Mouse (Mus musculus) kidney, adult 9 months (tissue): ENCODE results near the gene Olfr1105.

Experiments used
- DNase-seq: peaks from one replicate; pipeline ENCODE4 v3.0.0; 2022

The Olfr1105 gene

GRCm38 (mm10) chr2:87036431-87036830 lies at the start of gene Olfr1105:
Gene Olfr1105 (minus strand): TSS chr2:87036531.
- no peak for DNase-seq

DNA sequence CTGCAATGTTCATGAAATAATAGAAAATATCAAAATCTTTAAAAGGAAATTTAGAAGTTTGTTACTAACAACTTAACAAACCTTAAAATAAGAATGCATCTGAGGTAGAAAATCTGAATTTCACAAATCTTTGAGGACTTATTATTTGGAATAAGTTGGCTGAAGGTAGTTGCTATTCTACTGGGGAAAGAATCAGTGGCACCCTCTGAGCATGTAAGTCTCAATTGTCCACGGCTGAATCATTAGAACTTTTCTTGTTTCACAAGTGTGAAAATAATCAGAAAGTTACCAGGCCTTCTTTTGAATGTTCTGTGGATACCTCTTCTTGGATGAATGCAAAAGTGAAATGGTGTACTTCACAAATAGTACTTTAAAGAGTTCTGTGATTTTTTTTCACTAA lies 39.4 kb upstream of the Olfr1105 start, which contains the start of gene Olfr1107:
Olfr1107 (minus strand) TSS at position 101 of the 400 bp plus-strand sequence.
- DNase-seq: no peak

DNA sequence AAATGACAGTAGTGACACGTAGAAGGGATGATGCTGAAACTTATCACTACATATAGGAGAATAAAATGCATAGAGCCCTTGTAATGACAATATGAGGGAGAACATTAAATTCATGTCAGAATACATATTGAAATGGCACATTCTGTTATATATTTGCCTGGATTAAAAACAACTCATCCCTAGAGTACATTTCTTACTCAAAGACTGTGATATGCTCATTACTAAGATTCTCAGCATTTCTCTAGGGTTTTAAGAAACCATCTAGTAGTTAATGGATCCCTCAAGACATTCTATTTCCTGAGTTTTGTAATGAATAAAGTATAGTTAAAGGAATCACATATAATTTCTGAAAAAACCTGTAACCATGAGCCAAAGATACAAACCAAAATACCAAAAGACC lies 15.8 kb upstream of the Olfr1105 start, which contains the start of gene Olfr1106:
Olfr1106 (minus strand) TSS at position 101 of the 400 bp plus-strand sequence.
- DNase-seq: no peak

DNA sequence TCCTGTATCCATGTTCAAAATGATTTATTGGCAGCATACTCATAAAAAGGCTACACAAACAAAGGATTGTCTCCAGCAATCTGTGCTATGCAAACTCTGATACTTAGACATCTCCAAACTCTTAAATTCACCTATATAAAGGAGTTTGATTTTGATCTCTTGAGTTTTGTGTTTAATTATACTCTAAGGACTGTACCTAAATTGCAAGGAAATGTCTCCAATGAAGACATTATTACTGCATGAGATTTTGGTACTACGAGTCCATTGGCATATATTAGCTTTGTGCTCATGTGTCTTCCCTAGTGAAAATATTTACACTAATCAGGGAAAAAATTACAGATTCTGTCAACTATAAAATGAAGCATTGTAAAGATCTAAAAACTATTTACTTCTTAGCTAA lies 9.4 kb downstream of the Olfr1105 start, which contains the start of gene Olfr1104:
Olfr1104 (minus strand) TSS at position 101 of the 400 bp plus-strand sequence.
- DNase-seq: no peak

DNA sequence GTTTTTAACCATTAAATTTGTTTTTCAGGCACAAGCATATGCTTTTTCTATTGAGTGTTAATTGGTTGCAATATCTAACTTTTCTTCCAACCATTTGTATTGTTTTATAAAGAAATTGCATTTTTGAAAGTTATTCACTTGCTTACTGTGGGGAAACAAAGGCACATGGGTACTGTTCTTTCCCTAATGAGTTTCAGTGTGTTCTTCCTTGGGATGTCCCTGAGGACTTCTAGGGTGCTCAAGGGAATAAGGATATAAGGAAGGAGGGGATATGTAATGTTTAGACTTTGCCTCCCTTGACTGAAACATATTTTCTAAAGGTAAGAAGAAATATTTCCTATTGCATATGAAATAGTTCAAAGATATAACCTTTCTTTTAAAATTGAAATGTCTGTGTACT lies 38.2 kb downstream of the Olfr1105 start, which contains the start of gene Olfr1102:
Olfr1102 (plus strand) TSS at position 301 of the 400 bp plus-strand sequence.
- DNase-seq: no peak

- no peak for DNase-seq
Observed at GRCm38 (mm10) chr2:86991121-86991520, 45.2 kb downstream of the Olfr1105 start, which contains the start of gene Olfr1101. Gene Olfr1101 (minus strand): TSS chr2:86991221.
